Mouse (Mus musculus) heart, adult 2 months (tissue): ENCODE measurements around the gene Hadha. TPM values are rescaled to one million over a fixed set of nuclear protein-coding genes. Genes with fewer than 3 reads are reported as not detected.

Source experiments
- DNase-seq, 2 experiments: peaks; one replicate each; pipeline ENCODE4 v3.0.0; 2021
- H3K27ac ChIP-seq: fragments of 200-600 bp; 2 replicates; pipeline ENCODE4 v1.8.1; 2022
- H3K27me3 ChIP-seq: fragments of 200-500 bp; 2 replicates; pipeline ENCODE4 v1.6.1; 2012; ENCODE audit warnings: mild to moderate bottlenecking, low read length, inconsistent platforms, mixed read lengths; ENCODE audit not compliant: control insufficient read depth, insufficient read depth
- H3K36me3 ChIP-seq: fragments of 200-500 bp; 2 replicates; pipeline ENCODE4 v1.6.1; 2012; ENCODE audit warnings: low read length, inconsistent platforms; ENCODE audit not compliant: control insufficient read depth, insufficient read depth
- H3K4me1 ChIP-seq: fragments of 200-500 bp; 2 replicates; pipeline ENCODE4 v1.6.1; 2011; ENCODE audit warnings: low read length; ENCODE audit not compliant: control insufficient read depth, insufficient read depth
- H3K4me3 ChIP-seq: fragments of 200-600 bp; 2 replicates; pipeline ENCODE4 v1.8.1; 2022
- H3K79me2 ChIP-seq: fragments of 200-500 bp; replicated peaks from 2 replicates; pipeline ENCODE4 v1.6.1; 2012; ENCODE audit warnings: mild to moderate bottlenecking, inconsistent platforms, low read length, moderate library complexity, mixed read lengths; ENCODE audit not compliant: control insufficient read depth, insufficient read depth
- H3K9ac ChIP-seq: fragments of 200-500 bp; 2 replicates; pipeline ENCODE4 v1.6.1; 2012; ENCODE audit warnings: low read depth, mild to moderate bottlenecking, control low read depth, inconsistent platforms, low read length, mixed read lengths
- CTCF ChIP-seq: fragments of 200-600 bp; IDR thresholded peaks from 2 replicates; pipeline ENCODE4 v1.8.1; 2022; ENCODE audit warnings: antibody characterized with exemption, mild to moderate bottlenecking, moderate library complexity
- EP300 ChIP-seq: fragments of 200-500 bp; IDR thresholded peaks from 2 replicates; pipeline ENCODE4 v1.6.1; 2011; ENCODE audit warnings: low read depth, low read length, control low read depth; ENCODE audit not compliant: insufficient read depth
- POLR2A ChIP-seq: fragments of 200-500 bp; IDR thresholded peaks from 2 replicates; pipeline ENCODE4 v1.6.1; 2011; ENCODE audit warnings: mild to moderate bottlenecking, low read depth, low read length, control low read depth; ENCODE audit not compliant: insufficient read depth
- WGBS: fragments of 180-500 bp; shearing (Covaris S2); methylation state at CpG from one replicate; pipeline ENCODE4 v1.1.7; 2018; 5-methylcytosine and 5-hydroxymethylcytosine counted together
- intact Hi-C: fragments of 180-260 bp; cut with DNase I; formaldehyde crosslinking; loops from one replicate; pipeline ENCODE4 v1.15.1; 2025
- microRNA-seq, 2 experiments: library from miRNA; unstranded; fragments of <30 nt; microRNA quantifications; one replicate each; pipeline ENCODE4 v1.2.0; 2021
- polyA plus RNA-seq: library from polyadenylated mRNA; depleted of rRNA; stranded (reverse); fragments of >200 nt; gene quantifications from 2 replicates; pipeline ENCODE4 v1.2.3, GENCODE M21; 2012; rRNA removed
- total RNA-seq, 2 experiments: library from RNA; stranded (reverse); gene quantifications; 2 replicates each; pipeline ENCODE4 v1.2.3; 2021

Hadha gene
- total and polyA plus RNA-seq, 3 experiments: 367 to 1,333 (median 1,174) TPM

- H3K4me3 ChIP-seq: no peak overlapping the region
- no peaks in the 10 kb centered on the region for H3K79me2 ChIP-seq
- no peak for DNase-seq
- no peaks in the 10 kb centered on the region for H3K4me1 ChIP-seq
- H3K27ac ChIP-seq: no peak overlapping the region
- H3K27me3 ChIP-seq: no peaks in the 10 kb centered on the region
- intact Hi-C loops: no loop called here
- no peak overlapping the region for H3K9ac ChIP-seq
- H3K36me3 ChIP-seq: no peaks in the 10 kb centered on the region
- WGBS: 41% methylated on average over 2 of the region's 2 CpGs
- TF ChIP-seq POLR2A (no peak), CTCF (peak; percentile 44)
Observed at GRCm38 (mm10) chr5:30094399-30094798, 60.6 kb downstream of the Hadha start.

- TF ChIP-seq CTCF (no peak), POLR2A (no peak), EP300 (no peak)
- Histone ChIP-seq H3K27me3 (no peaks in the 10 kb centered on the region), H3K4me1 (no peaks in the 10 kb centered on the region), H3K27ac (no peak overlapping the region), H3K79me2 (no peaks in the 10 kb centered on the region), H3K36me3 (no peaks in the 10 kb centered on the region), H3K4me3 (no peak overlapping the region), H3K9ac (no peak overlapping the region)
- intact Hi-C loops: no loop called here
- DNase-seq: no peak
- 63% methylated on average over 13 of the region's 13 CpGs for WGBS
Observed at GRCm38 (mm10) chr5:30092701-30093100, 62.3 kb downstream of the Hadha start.

GRCm38 (mm10) chr5:30072825-30073821 lies 81.8 kb downstream of the Hadha start, which contains the start of gene Tyms:
Gene Tyms (minus strand): TSS chr5:30073617.
- Histone ChIP-seq H3K9ac (peak within 1 kb of the TSS; percentile 74), H3K4me3 (peak within 1 kb of the TSS; percentile 80), H3K4me1 (no peaks in the 10 kb centered on the region), H3K79me2 (no peaks in the 10 kb centered on the region), H3K27ac (peak within 1 kb of the TSS; percentile 60), H3K36me3 (no peaks in the 10 kb centered on the region; the same call in 1 of the 2 replicates), H3K27me3 (no peaks in the 10 kb centered on the region)
- intact Hi-C loops: loop anchor here (5.0 to 10.0 kb wide), 2 partner anchors 61 to 248 kb away; partner anchors contain the start of gene Il6
- peak; percentile 79 to 81 for DNase-seq
- TF ChIP-seq CTCF: peak; percentile 45
- peak; percentile 79 for TF ChIP-seq POLR2A
- TF ChIP-seq EP300: 0 out of 2 replicates have a peak, but pooled peaks have one; percentile 23
- 2% methylated on average over 45 of the region's 45 CpGs for WGBS

DNA sequence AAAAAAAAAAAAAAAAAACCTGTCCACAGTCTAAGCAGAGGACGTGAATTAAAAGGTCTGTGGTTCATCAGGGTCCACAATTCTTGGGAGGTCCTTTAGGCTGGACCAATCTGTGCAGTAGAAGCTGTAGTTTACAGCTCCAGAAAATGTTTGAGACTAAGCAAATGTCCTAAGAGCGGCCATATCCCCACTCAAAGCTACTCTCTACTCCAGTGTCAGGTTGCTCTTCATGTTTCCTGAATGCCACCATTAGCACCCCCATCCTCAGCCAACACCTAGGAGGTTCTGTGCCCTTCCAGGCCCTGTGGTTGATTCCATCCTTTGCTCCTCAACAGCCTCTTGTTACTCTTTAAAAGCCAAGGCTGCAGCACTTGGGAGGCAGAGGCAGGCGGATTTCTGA lies 82.6 kb downstream of the Hadha start:
- Histone ChIP-seq H3K4me1 (no peaks in the 10 kb centered on the region), H3K36me3 (no peaks in the 10 kb centered on the region; the same call in 1 of the 2 replicates), H3K9ac (no peak overlapping the region), H3K4me3 (no peak overlapping the region; the same call in 1 of the 2 replicates), H3K27me3 (no peaks in the 10 kb centered on the region), H3K79me2 (no peaks in the 10 kb centered on the region), H3K27ac (no peak overlapping the region)
- WGBS: 59% methylated on average over 3 of the region's 3 CpGs
- intact Hi-C loops: loop anchor here (5.0 to 10.0 kb wide), 2 partner anchors 60 to 248 kb away; partner anchors contain the start of gene Il6
- DNase-seq: no peak
- TF ChIP-seq EP300 (no peak), CTCF (no peak), POLR2A (no peak)

DNA sequence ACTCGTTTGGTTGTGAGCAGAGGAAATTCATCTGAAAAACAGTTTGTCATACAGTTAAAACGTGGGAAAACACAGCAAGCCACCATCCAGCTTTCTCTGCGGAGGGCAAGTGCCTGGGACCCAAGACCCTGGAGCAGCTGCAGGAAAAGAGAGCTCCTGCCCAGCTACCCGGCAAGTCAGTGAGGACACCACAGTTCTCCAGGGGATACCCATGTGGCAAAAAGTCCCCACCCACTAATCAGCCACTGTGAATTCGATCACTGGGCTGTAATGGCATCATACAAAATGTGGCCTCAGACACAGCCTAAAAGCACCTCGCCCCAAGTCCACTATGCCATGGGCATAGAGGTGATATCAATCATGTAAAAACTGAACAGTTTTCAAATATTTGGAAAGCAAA lies 83.3 kb downstream of the Hadha start:
- DNase-seq: no peak
- intact Hi-C loops: loop anchor here (5.0 to 10.0 kb wide), 2 partner anchors 59 to 247 kb away; partner anchors contain the start of gene Il6
- Histone ChIP-seq H3K27ac (no peak overlapping the region), H3K36me3 (no peaks in the 10 kb centered on the region; the same call in 1 of the 2 replicates), H3K27me3 (no peaks in the 10 kb centered on the region), H3K4me1 (no peaks in the 10 kb centered on the region), H3K9ac (no peak overlapping the region), H3K4me3 (no peak overlapping the region), H3K79me2 (no peaks in the 10 kb centered on the region)
- no peak for TF ChIP-seq POLR2A
- no peak for TF ChIP-seq CTCF
- TF ChIP-seq EP300: no peak
- 64% methylated on average over 6 of the region's 6 CpGs for WGBS

Small RNAs within 50 kb of the gene (microRNA-seq; reads per million reads assigned to microRNA genes)
- 9.7 to 18.5 reads per million in 2 experiments for gene Mir1960

Other genes starting within 250 kb of the Hadha start
- not detected for gene Il6, start 142.0 kb downstream of the Hadha start, total RNA-seq
- not detected in 2 replicates for gene Il6, start 142.0 kb downstream of the Hadha start, polyA plus RNA-seq
- 1 to 10 TPM; 2.3 to 3.8 TPM for gene Tyms, start 81.5 kb downstream of the Hadha start, total RNA-seq
- 3.3 and 4.2 TPM in 2 replicates for gene Tyms, start 81.5 kb downstream of the Hadha start, polyA plus RNA-seq
- gene Garem2, start 50.0 kb downstream of the Hadha start, total RNA-seq: under 1 TPM; 0.07 to 0.13 TPM
- 0.23 and 0.44 TPM in 2 replicates for gene Garem2, start 50.0 kb downstream of the Hadha start, polyA plus RNA-seq
- gene 3110082J24Rik, start 49.1 kb downstream of the Hadha start, total RNA-seq: not detected
- gene 3110082J24Rik, start 49.1 kb downstream of the Hadha start, polyA plus RNA-seq: not detected in 2 replicates
- 1,000 to 10,000 TPM; 1,981 to 2,338 TPM for gene Hadhb, start 86 bp upstream of the Hadha start, total RNA-seq
- 1,187 and 1,731 TPM in 2 replicates for gene Hadhb, start 86 bp upstream of the Hadha start, polyA plus RNA-seq
- under 1 TPM in 1 of 2 experiments, not detected in 1; 0.20 TPM for gene Adgrf3, start 50.6 kb upstream of the Hadha start, total RNA-seq
- 0.12 and 0.20 TPM in 2 replicates for gene Adgrf3, start 50.6 kb upstream of the Hadha start, polyA plus RNA-seq
- 10 to 100 TPM; 13.9 to 16.1 TPM for gene Selenoi, start 77.4 kb upstream of the Hadha start, total RNA-seq
- 17.9 and 31.4 TPM in 2 replicates for gene Selenoi, start 77.4 kb upstream of the Hadha start, polyA plus RNA-seq
- not detected for gene Drc1, start 126.2 kb upstream of the Hadha start, total RNA-seq
- 0.12 and 0.18 TPM in 2 replicates for gene Drc1, start 126.2 kb upstream of the Hadha start, polyA plus RNA-seq